Mouse (Mus musculus) sigmoid colon, adult 10 weeks (tissue): ENCODE results near the gene Fgf13. TPM values are rescaled to one million over a fixed set of nuclear protein-coding genes. Genes with fewer than 3 reads are reported as not detected.

Experiments used
- polyA plus RNA-seq: library from polyadenylated mRNA; stranded (reverse); fragments of 350-450 nt; fragmentation: Illumina TruSeq; extraction: RNeasy Lipid Tissue Mini Kit (QIAGEN cat#74804); gene quantifications from one replicate; pipeline ENCODE4 v1.2.3, GENCODE M21; 2014; ENCODE audit warnings: low read depth, low replicate concordance

The Fgf13 gene
- 18.1 TPM for polyA plus RNA-seq

DNA sequence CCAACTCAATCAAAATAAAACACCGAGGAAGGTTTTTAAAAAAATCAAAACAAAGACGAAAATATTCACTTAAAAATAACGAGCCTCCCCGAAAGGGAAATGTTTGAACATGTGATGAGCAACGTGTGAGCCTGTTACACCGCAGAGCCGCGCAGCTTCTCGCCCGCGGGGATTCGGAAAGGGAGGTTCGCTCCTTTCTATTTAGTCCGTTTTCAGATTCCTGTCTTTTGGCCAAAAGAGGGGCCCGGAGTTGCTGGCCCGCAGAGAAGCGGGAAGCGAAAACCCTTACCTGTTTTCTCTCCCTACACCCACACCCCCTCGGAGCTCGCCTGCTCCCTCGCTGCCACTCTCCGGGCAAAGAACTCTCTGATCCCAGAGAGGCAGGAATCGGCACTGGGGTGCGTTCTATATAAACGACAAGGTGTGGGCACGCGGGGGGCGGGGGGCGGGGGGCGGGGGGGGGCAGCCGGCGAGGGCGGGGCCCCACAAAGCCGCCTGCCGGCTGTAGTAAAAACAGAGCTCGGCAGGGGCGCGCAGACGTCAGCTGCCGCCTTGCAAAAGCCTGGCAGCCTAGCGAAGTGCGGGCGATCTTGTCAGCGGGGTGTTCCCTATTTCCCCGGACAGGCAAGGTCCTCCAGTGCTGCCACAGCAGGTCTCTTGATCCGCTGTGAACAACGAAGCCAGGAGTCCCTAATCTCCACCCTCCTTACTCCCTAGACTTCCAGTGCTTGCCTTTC lies at the start of gene Fgf13:
Fgf13 (minus strand) TSS at position 377 of the 737 bp plus-strand sequence.

